Mouse (Mus musculus) intestine, embryonic 16.5 days (tissue): ENCODE data around the gene Prdm1. TPM values are rescaled to one million over a fixed set of nuclear protein-coding genes. Genes with fewer than 3 reads are reported as not detected.

Experiments used
- ATAC-seq: fragments of 200-750 bp; cut with Nextera tagmentation; 2 replicates; pipeline ENCODE4 v1.8.0; 2017; ENCODE audit warnings: moderate TSS enrichment, moderate library complexity
- H3K27ac ChIP-seq: fragments of 300-500 bp; sonication (generic); 2 replicates; pipeline ENCODE4 v1.5.1; 2014; ENCODE audit warnings: mild to moderate bottlenecking, low read length
- H3K27me3 ChIP-seq: fragments of 300-500 bp; sonication (generic); replicated peaks from 2 replicates; pipeline ENCODE4 v1.6.1; 2014; ENCODE audit warnings: low read length, control low read depth, mixed read lengths; ENCODE audit not compliant: control insufficient read depth, insufficient read depth
- H3K36me3 ChIP-seq: fragments of 300-500 bp; sonication (generic); 2 replicates; pipeline ENCODE4 v1.6.1; 2014; ENCODE audit warnings: low read length, control low read depth; ENCODE audit not compliant: control insufficient read depth, insufficient read depth
- H3K4me1 ChIP-seq: fragments of 300-500 bp; sonication (generic); 2 replicates; pipeline ENCODE4 v1.6.1; 2014; ENCODE audit warnings: low read length, control low read depth, mixed read lengths; ENCODE audit not compliant: control insufficient read depth, insufficient read depth
- H3K4me2 ChIP-seq: fragments of 300-500 bp; sonication (generic); 2 replicates; pipeline ENCODE4 v1.6.1; 2014; ENCODE audit warnings: low read depth, low read length, control low read depth
- H3K4me3 ChIP-seq: fragments of 300-500 bp; sonication (generic); 2 replicates; pipeline ENCODE4 v1.5.1; 2014; ENCODE audit warnings: mild to moderate bottlenecking, low read length
- H3K9ac ChIP-seq: fragments of 300-500 bp; sonication (generic); 2 replicates; pipeline ENCODE4 v1.6.1; 2014; ENCODE audit warnings: low read depth, low read length
- H3K9me3 ChIP-seq: fragments of 300-500 bp; sonication (generic); 2 replicates; pipeline ENCODE4 v1.6.1; 2016; ENCODE audit warnings: low read length, control low read depth; ENCODE audit not compliant: control insufficient read depth
- WGBS: fragments of 180-500 bp; shearing (Covaris S2); extraction: QIAGEN DNeasy Blood & Tissue Kit; methylation state at CpG from one replicate; pipeline ENCODE4 v1.1.7; 2014; 5-methylcytosine and 5-hydroxymethylcytosine counted together
- polyA plus RNA-seq: library from polyadenylated mRNA; unstranded; fragments of >200 nt; fragmentation: Nextera tagmentation; extraction: Ambion mirVana; gene quantifications from 2 replicates; pipeline ENCODE4 v1.2.1, GENCODE M21; 2015

The Prdm1 gene
- polyA plus RNA-seq, 1 experiment from 2014 or later: 22.1 TPM

- no peaks in the 10 kb centered on the region for H3K9me3 ChIP-seq
- no peak for ATAC-seq
- H3K4me3 ChIP-seq: no peak overlapping the region
- H3K36me3 ChIP-seq: no peaks in the 10 kb centered on the region
- no peaks in the 10 kb centered on the region for H3K27me3 ChIP-seq
- no peak overlapping the region for H3K4me2 ChIP-seq
- H3K27ac ChIP-seq: no peak overlapping the region
- no peak overlapping the region for H3K9ac ChIP-seq
- no peaks in the 10 kb centered on the region for H3K4me1 ChIP-seq
- 71% methylated on average over 1 of the region's 1 CpGs for WGBS
Observed at GRCm38 (mm10) chr10:44421896-44422295, 106.4 kb downstream of the Prdm1 start.

GRCm38 (mm10) chr10:44420211-44420610 lies 108.1 kb downstream of the Prdm1 start:
- H3K4me2 ChIP-seq: no peak overlapping the region
- 57% methylated on average over 3 of the region's 3 CpGs for WGBS
- ATAC-seq: peak; percentile 65
- no peaks in the 10 kb centered on the region for H3K27me3 ChIP-seq
- no peak overlapping the region for H3K9ac ChIP-seq
- no peaks in the 10 kb centered on the region for H3K4me1 ChIP-seq
- H3K27ac ChIP-seq: no peak overlapping the region
- no peak overlapping the region for H3K4me3 ChIP-seq
- no peaks in the 10 kb centered on the region for H3K36me3 ChIP-seq
- H3K9me3 ChIP-seq: no peaks in the 10 kb centered on the region

GRCm38 (mm10) chr10:44418901-44419300 lies 109.4 kb downstream of the Prdm1 start:
- no peaks in the 10 kb centered on the region for H3K9me3 ChIP-seq
- no peak for ATAC-seq
- H3K4me2 ChIP-seq: no peak overlapping the region
- H3K9ac ChIP-seq: no peak overlapping the region
- H3K4me3 ChIP-seq: no peak overlapping the region
- H3K4me1 ChIP-seq: no peaks in the 10 kb centered on the region
- H3K27me3 ChIP-seq: no peaks in the 10 kb centered on the region
- H3K27ac ChIP-seq: no peak overlapping the region
- WGBS: 61% methylated on average over 2 of the region's 2 CpGs
- no peaks in the 10 kb centered on the region for H3K36me3 ChIP-seq

DNA sequence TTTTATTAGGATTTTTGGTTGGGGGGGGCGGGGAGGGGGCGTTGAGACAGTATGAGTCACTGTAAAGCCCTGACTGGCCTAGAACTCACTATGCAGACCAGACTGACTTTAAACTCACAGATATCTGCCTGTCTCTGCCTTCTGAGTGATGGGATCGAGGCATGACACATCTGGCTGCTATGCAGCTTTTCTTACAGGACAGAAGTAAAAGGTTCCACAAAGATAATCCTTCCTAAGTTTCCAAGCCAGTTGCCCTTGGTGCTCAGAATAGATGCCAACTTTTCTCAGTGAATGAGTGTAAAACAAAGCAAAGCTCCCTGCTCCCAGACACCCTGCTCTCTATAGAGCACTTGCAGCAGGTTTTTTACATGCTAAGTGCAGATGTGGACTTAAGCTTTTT lies 112.7 kb downstream of the Prdm1 start:
- 80% methylated on average over 3 of the region's 3 CpGs for WGBS
- no peaks in the 10 kb centered on the region for H3K36me3 ChIP-seq
- no peak overlapping the region for H3K9ac ChIP-seq
- H3K4me2 ChIP-seq: no peak overlapping the region
- no peaks in the 10 kb centered on the region for H3K27me3 ChIP-seq
- no peak for ATAC-seq
- no peak overlapping the region for H3K27ac ChIP-seq
- H3K4me3 ChIP-seq: no peak overlapping the region
- no peaks in the 10 kb centered on the region for H3K4me1 ChIP-seq
- H3K9me3 ChIP-seq: no peaks in the 10 kb centered on the region

GRCm38 (mm10) chr10:44409958-44410357 lies 118.3 kb downstream of the Prdm1 start:
- WGBS: 82% methylated on average over 11 of the region's 11 CpGs

GRCm38 (mm10) chr10:44409054-44409453 lies 119.2 kb downstream of the Prdm1 start:
- Histone ChIP-seq H3K4me1 (no peaks in the 10 kb centered on the region), H3K27ac (no peak overlapping the region), H3K9ac (no peak overlapping the region), H3K4me3 (no peak overlapping the region), H3K4me2 (no peak overlapping the region), H3K27me3 (no peaks in the 10 kb centered on the region), H3K9me3 (no peaks in the 10 kb centered on the region), H3K36me3 (no peaks in the 10 kb centered on the region)
- peak; percentile 67 for ATAC-seq
- WGBS: 38% methylated on average over 10 of the region's 10 CpGs

More at GRCm38 (mm10) chr10:44409958-44410357, 118.3 kb downstream of the Prdm1 start:
- H3K4me2 ChIP-seq: no peak overlapping the region
- no peaks in the 10 kb centered on the region for H3K4me1 ChIP-seq
- H3K9me3 ChIP-seq: no peaks in the 10 kb centered on the region
- no peak overlapping the region for H3K9ac ChIP-seq
- ATAC-seq: no peak
- H3K27ac ChIP-seq: no peak overlapping the region
- no peaks in the 10 kb centered on the region for H3K36me3 ChIP-seq
- no peaks in the 10 kb centered on the region for H3K27me3 ChIP-seq
- H3K4me3 ChIP-seq: no peak overlapping the region

- no peak for ATAC-seq
- no peak overlapping the region for H3K4me3 ChIP-seq
Observed at GRCm38 (mm10) chr10:44403415-44403814, 124.9 kb downstream of the Prdm1 start.

GRCm38 (mm10) chr10:44401600-44401999 lies 126.7 kb downstream of the Prdm1 start:
- H3K4me1 ChIP-seq: no peaks in the 10 kb centered on the region; the same call in 1 of the 2 replicates
- H3K36me3 ChIP-seq: no peaks in the 10 kb centered on the region
- WGBS: 79% methylated on average over 10 of the region's 10 CpGs
- no peak overlapping the region for H3K9ac ChIP-seq
- no peak overlapping the region for H3K4me2 ChIP-seq
- H3K27me3 ChIP-seq: no peaks in the 10 kb centered on the region
- H3K4me3 ChIP-seq: no peak overlapping the region
- H3K27ac ChIP-seq: no peak overlapping the region
- no peak for ATAC-seq
- H3K9me3 ChIP-seq: no peaks in the 10 kb centered on the region

More at GRCm38 (mm10) chr10:44403415-44403814, 124.9 kb downstream of the Prdm1 start:
- Histone ChIP-seq H3K4me2 (no peak overlapping the region), H3K27ac (no peak overlapping the region), H3K9ac (no peak overlapping the region), H3K4me1 (no peaks in the 10 kb centered on the region; the same call in 1 of the 2 replicates), H3K9me3 (no peaks in the 10 kb centered on the region), H3K27me3 (no peaks in the 10 kb centered on the region), H3K36me3 (no peaks in the 10 kb centered on the region)
- WGBS: 63% methylated on average over 7 of the region's 7 CpGs

DNA sequence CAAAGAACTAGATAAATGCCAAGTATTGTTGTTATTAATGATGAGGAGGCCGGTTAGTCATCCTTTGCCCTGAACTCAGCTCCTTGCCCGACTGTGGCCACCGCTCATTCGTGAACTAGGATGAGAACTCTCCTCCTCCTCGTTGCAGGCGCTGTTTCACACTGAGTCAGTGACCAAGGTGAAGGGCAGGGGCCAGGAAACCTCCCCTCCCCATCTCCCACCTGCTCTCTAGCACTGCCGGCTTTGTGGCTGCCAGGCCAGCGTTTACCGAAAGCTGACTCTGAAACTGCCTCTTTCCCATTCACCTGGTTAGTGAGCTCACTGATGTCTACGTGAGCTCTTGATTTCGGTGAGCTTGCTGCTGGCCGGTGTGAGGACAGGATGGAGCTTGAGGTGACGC lies 127.7 kb downstream of the Prdm1 start:
- no peaks in the 10 kb centered on the region; the same call in 1 of the 2 replicates for H3K4me1 ChIP-seq
- WGBS: 71% methylated on average over 13 of the region's 13 CpGs
- no peak overlapping the region for H3K4me3 ChIP-seq
- no peak overlapping the region for H3K9ac ChIP-seq
- no peak overlapping the region for H3K4me2 ChIP-seq
- no peak overlapping the region for H3K27ac ChIP-seq
- H3K36me3 ChIP-seq: no peaks in the 10 kb centered on the region
- H3K9me3 ChIP-seq: no peaks in the 10 kb centered on the region
- no peaks in the 10 kb centered on the region for H3K27me3 ChIP-seq
- ATAC-seq: no peak

- Histone ChIP-seq H3K4me2 (no peak overlapping the region), H3K4me1 (no peaks in the 10 kb centered on the region; the same call in 1 of the 2 replicates), H3K4me3 (no peak overlapping the region), H3K27me3 (no peaks in the 10 kb centered on the region), H3K9ac (no peak overlapping the region), H3K27ac (no peak overlapping the region), H3K9me3 (no peaks in the 10 kb centered on the region), H3K36me3 (no peaks in the 10 kb centered on the region)
- WGBS: 78% methylated on average over 3 of the region's 3 CpGs
- ATAC-seq: no peak
Observed at GRCm38 (mm10) chr10:44400119-44400518, 128.2 kb downstream of the Prdm1 start.
